Mouse (Mus musculus) limb, embryonic 13.5 days (tissue): ENCODE results near the gene Ccnd2. TPM values are rescaled to one million over a fixed set of nuclear protein-coding genes. Genes with fewer than 3 reads are reported as not detected.

Experiments
- ATAC-seq: fragments of 200-750 bp; cut with Nextera tagmentation; 2 replicates; pipeline ENCODE4 v1.8.0; 2017; ENCODE audit warnings: low read depth, moderate number of reproducible peaks, moderate TSS enrichment; ENCODE audit not compliant: low FRiP score
- H3K27ac ChIP-seq: fragments of 300-500 bp; sonication (generic); 2 replicates; pipeline ENCODE4 v1.5.1; 2015; ENCODE audit warnings: inconsistent platforms, mild to moderate bottlenecking, moderate library complexity
- H3K27me3 ChIP-seq: fragments of 300-500 bp; sonication (generic); 2 replicates; pipeline ENCODE4 v1.6.1; 2015; ENCODE audit warnings: mild to moderate bottlenecking, inconsistent platforms
- H3K36me3 ChIP-seq: fragments of 300-500 bp; sonication (generic); 2 replicates; pipeline ENCODE4 v1.6.1; 2015; ENCODE audit warnings: inconsistent platforms, mild to moderate bottlenecking, moderate library complexity
- H3K4me1 ChIP-seq: fragments of 300-500 bp; sonication (generic); 2 replicates; pipeline ENCODE4 v1.6.1; 2015; ENCODE audit warnings: inconsistent platforms
- H3K4me2 ChIP-seq: fragments of 300-500 bp; sonication (generic); replicated peaks from 2 replicates; pipeline ENCODE4 v1.6.1; 2015; ENCODE audit warnings: inconsistent platforms, mild to moderate bottlenecking, moderate library complexity
- H3K4me3 ChIP-seq: fragments of 300-500 bp; sonication (generic); 2 replicates; pipeline ENCODE4 v1.5.1; 2015; ENCODE audit warnings: moderate library complexity, mild to moderate bottlenecking, inconsistent platforms
- H3K9ac ChIP-seq: fragments of 300-500 bp; sonication (generic); 2 replicates; pipeline ENCODE4 v1.6.1; 2015; ENCODE audit warnings: mild to moderate bottlenecking, inconsistent platforms
- H3K9me3 ChIP-seq: fragments of 300-500 bp; sonication (generic); 2 replicates; pipeline ENCODE4 v1.6.1; 2016; ENCODE audit warnings: inconsistent platforms
- WGBS: fragments of 180-500 bp; shearing (Covaris S2); methylation state at CpG from one replicate; pipeline ENCODE4 v1.1.7; 2015; 5-methylcytosine and 5-hydroxymethylcytosine counted together
- polyA plus RNA-seq: library from polyadenylated mRNA; unstranded; fragments of >200 nt; fragmentation: Nextera tagmentation; extraction: Ambion mirVana; gene quantifications from 2 replicates; pipeline ENCODE4 v1.2.1, GENCODE M21; 2015

The Ccnd2 gene
- 1,475 and 1,588 TPM in 2 replicates for polyA plus RNA-seq

DNA sequence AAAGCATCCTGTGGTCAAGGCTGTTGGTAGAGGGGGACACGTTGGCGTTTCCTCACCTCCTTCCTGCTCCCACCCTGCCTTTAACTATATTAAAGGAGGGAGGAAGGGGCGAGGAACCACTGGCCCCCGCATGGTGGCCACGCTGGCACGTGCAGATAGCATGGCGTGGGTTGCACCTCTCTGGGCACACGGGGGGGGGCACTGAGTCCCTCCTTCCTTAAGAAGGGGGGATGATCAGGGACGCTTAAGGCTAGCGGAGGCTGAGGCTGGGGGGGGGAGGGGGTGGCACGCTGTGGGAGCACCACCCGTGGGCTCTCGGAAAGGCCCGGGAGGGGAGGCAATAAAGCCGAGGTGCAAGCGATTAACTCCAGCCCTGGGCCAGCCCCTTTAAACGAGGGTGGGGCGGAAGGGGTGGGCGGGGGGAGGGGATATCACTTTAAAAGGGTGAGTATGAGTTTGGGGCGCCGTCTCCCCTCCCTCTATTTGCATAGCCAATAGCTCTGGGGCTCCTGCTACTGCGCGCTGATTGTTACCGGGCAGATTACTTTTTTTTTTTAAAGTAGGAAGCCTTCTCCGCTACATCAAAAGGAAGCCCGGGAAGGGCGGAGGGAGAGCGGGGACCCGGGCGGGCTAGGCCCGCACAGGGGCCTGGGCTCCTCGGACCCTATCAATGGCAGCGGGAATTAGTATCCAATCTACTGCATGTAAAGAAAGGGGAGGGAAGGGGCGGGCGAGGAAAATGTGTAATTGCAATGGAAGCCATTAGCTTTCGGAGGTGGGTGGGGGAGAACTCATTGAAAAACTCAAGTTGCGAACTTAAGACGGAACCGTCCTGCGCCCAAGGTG is at the start of gene Ccnd2:
Gene Ccnd2, minus strand, starts transcription at position 88 of the 846 bp plus-strand sequence.
- Histone ChIP-seq H3K4me2 (peak within 1 kb of the TSS; percentile 88), H3K4me3 (peak within 1 kb of the TSS; percentile 92), H3K36me3 (no peaks in the 10 kb centered on the region), H3K9me3 (no peaks in the 10 kb centered on the region), H3K4me1 (peaks cover 40% of the 10 kb centered on the region), H3K9ac (peak within 1 kb of the TSS; percentile 70), H3K27ac (peak within 1 kb of the TSS; percentile 98), H3K27me3 (no peaks in the 10 kb centered on the region)
- under 1% methylated on average over 40 of the region's 40 CpGs for WGBS
- peak; percentile 76 for ATAC-seq

GRCm38 (mm10) chr6:127196985-127197384 is 45.0 kb upstream of the Ccnd2 start:
- no peaks in the 10 kb centered on the region for H3K4me1 ChIP-seq
- H3K4me2 ChIP-seq: no peak overlapping the region
- H3K36me3 ChIP-seq: no peaks in the 10 kb centered on the region
- ATAC-seq: no peak
- 80% methylated on average over 2 of the region's 2 CpGs for WGBS
- no peaks in the 10 kb centered on the region for H3K27me3 ChIP-seq
- no peak overlapping the region for H3K27ac ChIP-seq
- H3K9me3 ChIP-seq: no peaks in the 10 kb centered on the region
- H3K4me3 ChIP-seq: no peak overlapping the region
- H3K9ac ChIP-seq: no peak overlapping the region

DNA sequence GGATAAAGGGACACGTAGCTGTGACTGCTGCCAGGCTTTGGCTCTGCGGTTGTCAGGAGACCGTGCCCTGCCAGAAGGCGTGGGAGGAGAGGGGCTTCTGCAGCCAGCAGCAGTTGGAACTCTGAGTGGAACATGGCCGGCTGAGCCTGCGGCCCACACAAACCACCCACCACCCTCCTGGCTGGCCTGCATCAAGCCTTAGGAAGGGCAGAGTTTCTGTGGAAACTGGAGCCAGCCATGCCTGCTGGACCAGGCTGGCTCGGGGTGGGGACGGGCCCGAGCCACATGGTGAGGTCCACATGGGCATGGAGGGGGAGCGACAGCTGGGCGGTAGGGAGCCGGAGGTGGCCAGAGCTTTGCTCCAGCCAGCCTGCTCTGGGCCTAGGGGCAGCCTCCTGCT is 29.3 kb upstream of the Ccnd2 start:
- 81% methylated on average over 12 of the region's 12 CpGs for WGBS
- H3K9me3 ChIP-seq: no peaks in the 10 kb centered on the region
- ATAC-seq: no peak
- peaks cover 42% of the 10 kb centered on the region for H3K4me1 ChIP-seq
- no peak overlapping the region for H3K4me3 ChIP-seq
- no peak overlapping the region; the same call in 1 of the 2 replicates for H3K9ac ChIP-seq
- H3K27me3 ChIP-seq: no peaks in the 10 kb centered on the region
- no peak overlapping the region for H3K27ac ChIP-seq
- no peaks in the 10 kb centered on the region for H3K36me3 ChIP-seq
- no peak overlapping the region for H3K4me2 ChIP-seq

DNA sequence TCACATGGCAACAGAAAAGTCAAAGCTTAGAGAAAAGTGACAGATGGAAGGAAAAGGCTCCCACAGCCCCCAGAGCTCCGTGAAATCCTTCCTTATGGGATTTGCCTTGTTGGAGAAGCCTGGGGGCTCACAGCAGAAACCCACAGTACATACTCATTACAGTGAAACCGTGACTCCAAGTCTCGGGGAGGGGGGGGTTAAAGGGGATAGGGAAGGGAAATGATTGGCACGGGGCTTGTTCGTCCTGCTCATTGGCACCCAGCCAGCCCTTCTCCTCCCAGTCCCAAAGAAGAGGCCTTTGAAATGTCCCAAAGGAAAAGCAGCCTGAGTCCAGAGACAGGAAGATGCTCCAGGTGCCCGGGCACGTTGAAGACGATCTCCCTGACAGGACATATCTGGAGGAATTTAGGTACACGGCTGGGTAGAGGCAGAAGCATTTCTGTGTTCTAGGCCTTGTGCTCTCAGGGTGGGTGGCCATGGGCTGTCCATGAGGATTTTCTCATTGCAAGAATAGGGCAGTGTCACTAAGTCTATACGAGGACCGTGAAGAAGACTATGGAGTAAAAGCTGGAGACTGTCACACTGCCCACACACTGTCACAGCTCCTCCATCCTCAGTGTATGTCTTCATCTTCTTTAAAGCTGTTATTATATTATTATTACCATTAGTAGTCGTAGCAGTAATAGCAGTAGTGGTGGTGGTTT is 27.2 kb upstream of the Ccnd2 start:
- ATAC-seq: no peak
- Histone ChIP-seq H3K9me3 (no peaks in the 10 kb centered on the region), H3K27ac (no peak overlapping the region)

DNA sequence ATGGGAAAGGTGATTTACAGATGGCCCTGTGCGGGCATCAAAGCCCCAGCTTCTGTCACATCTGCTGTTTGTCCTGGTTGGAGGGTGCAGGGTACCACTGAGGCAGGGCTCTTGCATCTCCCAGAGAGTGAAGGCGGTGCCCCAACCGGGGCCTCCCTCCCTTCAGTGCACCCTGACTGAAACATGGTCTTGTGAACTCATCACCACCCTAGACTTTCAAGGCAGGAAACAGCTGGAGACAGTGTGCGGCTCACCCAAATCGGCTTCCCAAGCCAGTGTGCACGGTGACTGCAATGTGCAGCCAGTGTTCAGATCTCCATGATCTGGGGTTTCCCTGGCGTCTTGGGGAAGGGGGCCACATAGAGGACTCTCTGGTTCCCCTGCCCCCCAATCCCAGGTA is 26.0 kb upstream of the Ccnd2 start:
- Histone ChIP-seq H3K4me2 (no peak overlapping the region), H3K27me3 (no peaks in the 10 kb centered on the region), H3K9me3 (no peaks in the 10 kb centered on the region), H3K4me3 (no peak overlapping the region), H3K9ac (no peak overlapping the region), H3K4me1 (peaks cover 34% of the 10 kb centered on the region), H3K36me3 (no peaks in the 10 kb centered on the region), H3K27ac (no peak overlapping the region)
- 66% methylated on average over 7 of the region's 7 CpGs for WGBS
- no peak for ATAC-seq

More for the DNA sequence above, 27.2 kb upstream of the Ccnd2 start:
- Histone ChIP-seq H3K4me3 (no peak overlapping the region), H3K36me3 (no peaks in the 10 kb centered on the region), H3K4me2 (no peak overlapping the region), H3K27me3 (no peaks in the 10 kb centered on the region), H3K4me1 (peaks cover 34% of the 10 kb centered on the region), H3K9ac (no peak overlapping the region)
- 55% methylated on average over 12 of the region's 12 CpGs for WGBS

DNA sequence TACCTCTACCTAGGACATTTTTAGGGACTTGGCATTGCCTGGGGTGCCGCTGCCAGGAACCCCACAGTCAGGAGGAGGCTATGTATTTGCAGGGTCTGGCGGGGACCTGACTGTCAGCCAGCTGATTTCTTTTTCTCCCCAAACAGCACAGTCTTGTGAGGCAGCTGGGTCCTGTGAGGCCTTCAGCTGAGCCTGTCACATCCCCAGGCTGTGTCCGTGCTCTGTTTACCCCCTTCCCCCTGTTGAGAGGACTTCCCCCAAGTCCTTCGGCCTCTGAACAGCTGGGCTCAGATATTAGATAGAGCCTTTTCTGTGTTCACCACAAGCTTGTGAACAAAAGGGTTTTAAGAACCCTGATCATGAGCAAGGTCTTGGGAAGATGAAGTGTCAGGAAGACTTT is 25.4 kb upstream of the Ccnd2 start:
- Histone ChIP-seq H3K9ac (no peak overlapping the region), H3K36me3 (no peaks in the 10 kb centered on the region), H3K4me1 (peaks cover 34% of the 10 kb centered on the region), H3K4me3 (no peak overlapping the region), H3K27me3 (no peaks in the 10 kb centered on the region), H3K9me3 (no peaks in the 10 kb centered on the region), H3K4me2 (no peak overlapping the region), H3K27ac (no peak overlapping the region)
- no peak for ATAC-seq
- WGBS: 50% methylated on average over 4 of the region's 4 CpGs

GRCm38 (mm10) chr6:127172461-127172860 is 20.5 kb upstream of the Ccnd2 start:
- H3K9me3 ChIP-seq: no peaks in the 10 kb centered on the region
- ATAC-seq: no peak
- H3K4me1 ChIP-seq: peaks cover 15% of the 10 kb centered on the region
- H3K9ac ChIP-seq: no peak overlapping the region
- no peaks in the 10 kb centered on the region for H3K27me3 ChIP-seq
- H3K27ac ChIP-seq: no peak overlapping the region
- no peaks in the 10 kb centered on the region for H3K36me3 ChIP-seq
- H3K4me2 ChIP-seq: no peak overlapping the region
- no peak overlapping the region for H3K4me3 ChIP-seq
- WGBS: 87% methylated on average over 11 of the region's 11 CpGs

DNA sequence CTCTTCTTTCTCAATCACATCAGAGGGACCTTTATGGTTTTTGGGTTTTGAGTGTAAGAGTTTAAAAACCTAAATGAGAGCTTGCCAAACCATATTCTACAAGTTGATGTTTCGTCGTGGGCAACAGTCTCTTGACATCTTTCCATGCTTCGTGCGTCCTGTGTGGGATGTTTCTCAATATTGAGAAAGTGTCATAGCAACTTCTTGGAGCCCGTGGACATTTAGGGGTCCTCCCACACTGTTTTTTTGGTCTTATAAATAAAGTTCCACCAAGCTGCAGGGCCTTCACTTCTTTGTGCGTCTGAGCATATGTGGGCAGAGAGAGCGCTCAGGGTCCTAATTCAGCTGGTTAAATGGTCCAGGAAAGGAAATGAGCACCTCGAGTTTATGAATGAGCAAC is 18.7 kb upstream of the Ccnd2 start:
- Histone ChIP-seq H3K36me3 (no peaks in the 10 kb centered on the region), H3K4me3 (no peak overlapping the region), H3K27ac (no peak overlapping the region), H3K4me1 (no peaks in the 10 kb centered on the region), H3K4me2 (no peak overlapping the region), H3K27me3 (no peaks in the 10 kb centered on the region), H3K9ac (no peak overlapping the region), H3K9me3 (no peaks in the 10 kb centered on the region)
- no peak for ATAC-seq
- 82% methylated on average over 8 of the region's 8 CpGs for WGBS

GRCm38 (mm10) chr6:127165663-127166062 is 13.7 kb upstream of the Ccnd2 start:
- Histone ChIP-seq H3K4me2 (no peak overlapping the region), H3K27ac (no peak overlapping the region), H3K4me3 (no peak overlapping the region), H3K9ac (no peak overlapping the region), H3K9me3 (no peaks in the 10 kb centered on the region), H3K27me3 (no peaks in the 10 kb centered on the region), H3K36me3 (no peaks in the 10 kb centered on the region), H3K4me1 (no peaks in the 10 kb centered on the region)
- ATAC-seq: no peak
- 79% methylated on average over 4 of the region's 4 CpGs for WGBS

DNA sequence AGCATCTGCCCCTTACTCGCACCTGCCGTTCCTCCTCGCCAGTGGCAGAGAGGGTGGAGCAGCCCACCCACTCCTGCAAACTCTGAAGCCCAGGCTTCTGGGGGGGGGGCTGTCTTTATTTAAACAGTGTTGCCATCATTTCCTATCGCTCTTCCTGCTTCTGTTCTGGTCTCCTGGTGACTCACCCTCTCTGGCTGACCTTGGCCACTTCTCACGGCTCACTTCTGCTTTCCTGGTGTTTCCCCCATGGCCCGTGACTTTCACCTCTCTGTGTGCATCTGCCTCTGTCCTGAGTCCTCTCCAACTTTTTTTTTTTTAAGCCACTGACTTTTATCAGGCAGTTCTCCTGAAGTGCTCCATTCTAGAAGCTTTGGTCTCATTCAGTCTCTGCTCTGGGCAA is 10.8 kb upstream of the Ccnd2 start:
- 36% methylated on average over 6 of the region's 6 CpGs for WGBS
- H3K27me3 ChIP-seq: no peaks in the 10 kb centered on the region
- no peaks in the 10 kb centered on the region for H3K4me1 ChIP-seq
- ATAC-seq: no peak
- no peak overlapping the region for H3K9ac ChIP-seq
- no peaks in the 10 kb centered on the region for H3K36me3 ChIP-seq
- no peaks in the 10 kb centered on the region for H3K9me3 ChIP-seq
- H3K27ac ChIP-seq: no peak overlapping the region
- no peak overlapping the region for H3K4me3 ChIP-seq
- H3K4me2 ChIP-seq: no peak overlapping the region

- WGBS: 50% methylated on average over 1 of the region's 1 CpGs
- H3K9ac ChIP-seq: no peak overlapping the region
- no peak for ATAC-seq
- H3K4me3 ChIP-seq: no peak overlapping the region
- no peaks in the 10 kb centered on the region for H3K27me3 ChIP-seq
- no peak overlapping the region for H3K27ac ChIP-seq
- H3K36me3 ChIP-seq: no peaks in the 10 kb centered on the region
- peaks cover 20% of the 10 kb centered on the region for H3K4me1 ChIP-seq
- no peaks in the 10 kb centered on the region for H3K9me3 ChIP-seq
- H3K4me2 ChIP-seq: no peak overlapping the region
Observed at GRCm38 (mm10) chr6:127157321-127157720, 5.3 kb upstream of the Ccnd2 start.

- H3K27me3 ChIP-seq: no peaks in the 10 kb centered on the region
- no peaks in the 10 kb centered on the region for H3K9me3 ChIP-seq
- peak overlapping the region; percentile 67 for H3K9ac ChIP-seq
- ATAC-seq: no peak
- H3K4me1 ChIP-seq: peaks cover 31% of the 10 kb centered on the region
- no peaks in the 10 kb centered on the region for H3K36me3 ChIP-seq
- peak overlapping the region; percentile 88 for H3K4me2 ChIP-seq
- WGBS: 1% methylated on average over 15 of the region's 15 CpGs
- H3K27ac ChIP-seq: peak overlapping the region; percentile 98
- peak overlapping the region; percentile 92 for H3K4me3 ChIP-seq
Observed at GRCm38 (mm10) chr6:127155468-127155867, 3.5 kb upstream of the Ccnd2 start.
